Mouse (Mus musculus): ENCODE measurements around the gene Diaph2.
"Not testable (repeated sequence)": the region's sequence is repeated elsewhere in the genome, so short reads cannot be mapped to it uniquely, and the experiment has no call there.

Diaph2 gene

GRCm38 (mm10) chrX:129799920-129800319 lies 50.4 kb downstream of the Diaph2 start:
- DNase-seq (ENCODE audit: low read depth, low spot score): not testable (repeated sequence)

- DNase-seq (ENCODE audit: low read depth, low spot score): no peak
Measured at GRCm38 (mm10) chrX:129831903-129832302, 82.4 kb downstream of the Diaph2 start.

DNA sequence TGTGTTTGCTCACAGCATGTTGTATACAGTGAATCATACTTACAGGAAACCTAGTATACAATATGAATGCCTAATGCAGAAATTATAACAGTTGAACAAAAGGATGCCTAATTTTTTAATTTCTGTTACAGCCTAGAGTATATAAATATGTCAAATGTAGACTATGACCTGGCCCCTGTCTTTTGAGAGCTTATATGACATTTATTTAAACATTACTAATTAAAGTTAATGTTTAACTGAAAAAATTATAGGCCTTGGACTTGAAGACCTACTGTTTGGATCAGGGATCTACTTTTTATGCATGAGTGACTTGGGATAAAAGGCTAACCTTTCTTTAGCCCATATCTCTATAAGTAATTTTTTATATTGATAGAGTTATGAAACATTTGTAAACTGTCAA lies 84.3 kb downstream of the Diaph2 start:
- no peak for DNase-seq (ENCODE audit: low read depth, low spot score)

DNA sequence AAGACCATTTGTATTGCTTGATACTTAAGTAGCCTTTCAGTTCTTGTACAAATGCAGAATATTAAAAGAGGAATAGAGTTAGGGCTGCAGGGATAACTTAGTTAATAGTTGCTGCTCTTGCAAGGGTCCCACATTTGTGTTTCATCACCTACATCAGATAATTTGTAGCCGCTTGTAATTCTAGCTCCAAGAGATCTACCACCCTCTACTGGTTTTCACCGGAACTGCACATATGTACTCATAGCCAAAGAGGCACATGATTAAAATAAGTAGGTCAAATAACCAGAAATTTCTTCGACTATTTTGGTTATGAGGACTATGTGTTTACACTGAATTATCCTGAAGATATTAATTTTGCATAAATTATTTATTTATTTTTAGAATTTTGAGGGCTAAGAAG lies 134.9 kb downstream of the Diaph2 start:
- peak; percentile 41 for DNase-seq (ENCODE audit: low read depth, low spot score)

- DNase-seq (ENCODE audit: low read depth, low spot score): peak; percentile 33
Measured at GRCm38 (mm10) chrX:129925806-129926205, 176.3 kb downstream of the Diaph2 start.

- peak; percentile 0 for DNase-seq (ENCODE audit: low read depth, low spot score)
Measured at GRCm38 (mm10) chrX:129974816-129975215, 225.3 kb downstream of the Diaph2 start.

GRCm38 (mm10) chrX:130008210-130008609 lies 258.7 kb downstream of the Diaph2 start:
- DNase-seq (ENCODE audit: low read depth, low spot score): no peak

- no peak for DNase-seq (ENCODE audit: low read depth, low spot score)
Measured at GRCm38 (mm10) chrX:130019735-130020134, 270.2 kb downstream of the Diaph2 start.

- peak; percentile 0 for DNase-seq (ENCODE audit: low read depth, low spot score)
Measured at GRCm38 (mm10) chrX:130044525-130044924, 295.0 kb downstream of the Diaph2 start.

DNA sequence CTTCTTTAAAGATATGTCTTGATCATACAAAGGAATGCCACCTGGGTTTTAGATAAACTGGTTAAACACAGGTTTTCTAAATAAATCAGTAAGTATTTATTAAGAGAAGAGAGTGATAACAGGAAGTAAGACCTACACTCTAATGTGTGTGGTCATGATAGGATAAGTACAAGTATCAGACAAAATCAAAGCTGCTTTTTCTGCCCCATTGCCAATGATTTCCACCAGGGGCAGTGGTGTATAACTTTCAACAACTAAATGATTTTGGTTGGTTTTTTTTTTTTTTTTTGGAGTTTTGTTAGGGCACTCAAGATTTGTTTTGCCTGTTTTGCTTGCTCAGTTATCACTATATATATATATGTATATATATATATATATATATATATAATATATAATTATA lies 399.7 kb downstream of the Diaph2 start:
- peak; percentile 9 for DNase-seq (ENCODE audit: low read depth, low spot score)

GRCm38 (mm10) chrX:130152164-130152563 lies 402.6 kb downstream of the Diaph2 start:
- no peak for DNase-seq (ENCODE audit: low read depth, low spot score)

DNA sequence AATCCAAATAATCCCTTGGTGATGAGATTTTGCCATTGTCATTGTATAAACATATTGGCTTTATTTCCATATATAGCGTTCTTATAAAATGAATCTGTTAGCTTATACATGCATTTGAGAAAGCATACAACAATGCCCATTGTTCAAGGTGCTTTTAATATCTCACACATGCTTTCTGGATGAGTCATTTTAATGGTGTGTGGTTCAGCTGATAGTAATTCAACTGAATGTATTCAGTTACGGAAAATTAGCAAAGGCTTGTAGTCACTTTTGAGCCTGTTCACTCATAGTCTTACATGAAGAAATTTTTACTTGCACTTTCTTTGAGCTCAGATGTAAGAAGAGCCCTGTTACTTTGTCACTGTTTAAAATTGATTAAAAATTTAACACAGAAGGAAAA lies 423.6 kb downstream of the Diaph2 start:
- DNase-seq (ENCODE audit: low read depth, low spot score): no peak

GRCm38 (mm10) chrX:130187891-130188290 lies 438.3 kb downstream of the Diaph2 start:
- DNase-seq (ENCODE audit: low read depth, low spot score): no peak

GRCm38 (mm10) chrX:130188449-130188848 lies 438.9 kb downstream of the Diaph2 start:
- DNase-seq (ENCODE audit: low read depth, low spot score): no peak

- no peak for DNase-seq (ENCODE audit: low read depth, low spot score)
Measured at GRCm38 (mm10) chrX:130189250-130189649, 439.7 kb downstream of the Diaph2 start.

GRCm38 (mm10) chrX:130197412-130197811 lies 447.9 kb downstream of the Diaph2 start:
- DNase-seq (ENCODE audit: low read depth, low spot score): not testable (repeated sequence)

- DNase-seq (ENCODE audit: low read depth, low spot score): no peak
Measured at GRCm38 (mm10) chrX:130205243-130205642, 455.7 kb downstream of the Diaph2 start.

GRCm38 (mm10) chrX:130212227-130212626 lies 462.7 kb downstream of the Diaph2 start:
- DNase-seq (ENCODE audit: low read depth, low spot score): no peak

DNA sequence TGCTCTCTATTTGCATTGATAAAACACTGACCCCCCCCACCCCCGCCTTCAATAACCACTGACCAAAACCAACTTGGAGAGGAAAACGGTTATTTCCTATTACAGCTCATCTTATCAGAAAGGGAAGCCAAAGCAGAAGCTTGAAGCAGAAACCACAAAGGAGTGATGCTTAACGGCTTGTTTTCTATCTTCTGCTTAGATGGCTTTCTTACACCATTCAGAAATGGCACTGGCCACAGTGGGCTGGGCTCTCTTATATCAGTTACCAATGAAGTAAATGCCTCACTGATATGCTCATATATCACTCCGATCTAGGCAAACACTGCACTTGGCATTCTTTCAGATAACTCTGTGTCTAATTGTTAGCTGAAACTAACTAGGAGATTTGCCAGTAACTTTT lies 463.2 kb downstream of the Diaph2 start:
- no peak for DNase-seq (ENCODE audit: low read depth, low spot score)

GRCm38 (mm10) chrX:130230045-130230444 lies 480.5 kb downstream of the Diaph2 start:
- DNase-seq (ENCODE audit: low read depth, low spot score): no peak

GRCm38 (mm10) chrX:130235167-130235566 lies 485.6 kb downstream of the Diaph2 start:
- no peak for DNase-seq (ENCODE audit: low read depth, low spot score)

- DNase-seq (ENCODE audit: low read depth, low spot score): no peak
Measured at GRCm38 (mm10) chrX:130246652-130247051, 497.1 kb downstream of the Diaph2 start.

- DNase-seq (ENCODE audit: low read depth, low spot score): no peak
Measured at GRCm38 (mm10) chrX:130253664-130254063, 504.1 kb downstream of the Diaph2 start.

GRCm38 (mm10) chrX:130265707-130266106 lies 516.2 kb downstream of the Diaph2 start:
- no peak for DNase-seq (ENCODE audit: low read depth, low spot score)
